Mouse (Mus musculus): ENCODE data around the gene Irak3. TPM values are rescaled to one million over a fixed set of nuclear protein-coding genes. Genes with fewer than 3 reads are reported as not detected.

Gene Irak3
- polyA plus RNA-seq, 1 experiment from 2014 or later: 0.96 TPM

DNA sequence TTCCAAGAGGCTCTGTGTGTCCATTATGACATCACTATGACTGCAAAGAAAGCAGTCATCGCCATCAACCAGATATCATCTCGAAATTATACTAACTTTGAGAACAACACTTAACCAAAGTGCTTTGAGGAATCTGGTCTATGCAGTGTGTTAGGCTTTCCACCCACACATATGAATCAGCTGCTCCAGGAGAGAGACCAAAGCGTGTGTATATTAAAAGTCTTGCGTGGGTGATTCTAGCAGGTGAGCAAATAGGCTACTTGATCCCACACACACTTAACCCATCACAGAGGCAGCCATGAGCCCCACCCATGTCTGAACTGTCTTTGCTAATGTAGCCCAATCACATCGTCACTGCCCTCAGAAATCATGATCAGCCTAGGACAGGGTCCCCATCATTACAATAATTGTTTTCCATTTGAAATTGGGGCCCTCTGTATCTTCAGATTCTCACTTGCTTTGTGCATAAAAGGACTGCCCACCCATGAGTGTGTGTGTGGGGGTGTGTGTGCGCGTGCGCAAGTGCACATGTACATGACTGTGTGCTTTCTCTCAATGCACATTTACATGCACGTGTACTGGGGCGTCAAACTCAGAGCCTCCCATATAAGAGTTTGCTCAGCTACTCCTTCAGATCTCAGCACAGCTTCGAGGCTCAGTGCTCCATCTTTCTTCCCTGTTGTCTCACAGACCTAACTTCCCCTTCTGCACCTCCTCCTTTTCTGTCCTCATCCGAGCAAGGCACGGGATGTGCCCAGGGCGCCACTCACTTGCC is 4.7 kb downstream of the Irak3 start:
- WGBS: 82% methylated on average over 14 of the region's 14 CpGs
- no peak overlapping the region for H3K27ac ChIP-seq (replicated peaks)
- H3K4me1 ChIP-seq: peaks cover 11% of the 10 kb centered on the region
- no peak for DNase-seq (ENCODE audit: low spot score)
- peaks cover 42% of the 10 kb centered on the region for H3K27me3 ChIP-seq (replicated peaks; ENCODE audit: low read depth, poor library complexity, severe bottlenecking)
- H3K9me3 ChIP-seq: 0 out of 2 replicates have a peak, but pooled peaks cover 2% of the 10 kb centered on the region
- no peaks in the 10 kb centered on the region for H3K36me3 ChIP-seq (replicated peaks)
- no peak overlapping the region for H3K4me3 ChIP-seq

DNA sequence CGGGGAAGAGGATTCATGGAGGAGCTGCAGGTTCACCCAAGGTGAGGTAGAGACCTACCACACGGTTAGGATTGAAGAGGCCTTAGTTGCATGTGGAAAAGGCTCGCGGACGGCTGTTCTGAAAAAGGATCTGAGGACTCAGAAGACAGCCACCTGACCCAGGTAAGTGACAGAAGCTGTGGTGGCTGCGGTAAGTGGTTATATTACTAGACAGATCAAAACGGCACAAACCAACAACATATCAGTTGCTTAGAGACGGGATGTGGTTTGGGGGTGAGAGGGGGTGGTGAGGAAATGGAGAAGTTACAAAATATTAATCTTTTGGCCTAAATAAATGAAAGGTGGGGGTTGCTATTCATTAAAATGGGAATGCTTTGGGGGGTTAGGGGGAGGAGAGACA is 8.7 kb downstream of the Irak3 start:
- Histone ChIP-seq H3K4me1 (peaks cover 5% of the 10 kb centered on the region; the same call in 1 of the 2 replicates), H3K4me3 (no peak overlapping the region), H3K36me3 (replicated peaks) (no peaks in the 10 kb centered on the region), H3K27ac (replicated peaks) (no peak overlapping the region), H3K9me3 (no peaks in the 10 kb centered on the region), H3K27me3 (replicated peaks; ENCODE audit: low read depth, poor library complexity, severe bottlenecking) (peaks cover 4% of the 10 kb centered on the region; the same call in 1 of the 2 replicates)
- DNase-seq (ENCODE audit: low spot score): no peak
- WGBS: 93% methylated on average over 8 of the region's 8 CpGs

- H3K27me3 ChIP-seq (replicated peaks; ENCODE audit: low read depth, poor library complexity, severe bottlenecking): no peaks in the 10 kb centered on the region
- no peaks in the 10 kb centered on the region for H3K9me3 ChIP-seq
- 87% methylated on average over 4 of the region's 4 CpGs for WGBS
- no peaks in the 10 kb centered on the region for H3K36me3 ChIP-seq (replicated peaks)
- H3K4me3 ChIP-seq: no peak overlapping the region
- no peak overlapping the region for H3K27ac ChIP-seq (replicated peaks)
- peaks cover 5% of the 10 kb centered on the region; the same call in 1 of the 2 replicates for H3K4me1 ChIP-seq
- no peak for DNase-seq (ENCODE audit: low spot score)
These were observed 9.7 kb downstream of the Irak3 start for GRCm38 (mm10) chr10:120192278-120192677.

GRCm38 (mm10) chr10:120191165-120191564 is 10.8 kb downstream of the Irak3 start:
- Histone ChIP-seq H3K9me3 (no peaks in the 10 kb centered on the region), H3K36me3 (replicated peaks) (no peaks in the 10 kb centered on the region), H3K27ac (replicated peaks) (no peak overlapping the region), H3K4me1 (peaks cover 5% of the 10 kb centered on the region; the same call in 1 of the 2 replicates), H3K27me3 (replicated peaks; ENCODE audit: low read depth, poor library complexity, severe bottlenecking) (no peaks in the 10 kb centered on the region), H3K4me3 (no peak overlapping the region)
- DNase-seq (ENCODE audit: low spot score): no peak
- 87% methylated on average over 6 of the region's 6 CpGs for WGBS

DNA sequence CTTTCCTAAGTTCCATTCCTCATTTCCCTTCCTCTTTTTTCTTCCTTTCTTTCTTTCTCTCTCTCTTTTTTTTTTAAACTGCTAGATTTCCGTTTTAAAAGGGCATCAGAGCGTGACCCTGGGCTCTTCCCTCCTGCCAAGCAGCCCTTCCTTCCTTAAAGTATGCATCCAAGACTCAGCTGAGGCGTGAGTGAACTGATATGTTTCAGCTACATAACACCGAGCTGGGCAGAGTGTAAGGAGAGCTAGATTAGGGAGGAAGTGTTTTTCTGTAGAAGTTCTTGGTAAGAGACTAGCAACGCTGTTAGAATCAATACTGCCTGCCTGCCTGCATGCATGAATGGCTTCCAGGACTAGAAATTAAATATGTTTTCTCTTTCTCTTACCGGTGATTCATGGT is 12.1 kb downstream of the Irak3 start:
- 36% methylated on average over 6 of the region's 6 CpGs for WGBS
- Histone ChIP-seq H3K4me1 (peaks cover 5% of the 10 kb centered on the region; the same call in 1 of the 2 replicates), H3K4me3 (no peak overlapping the region), H3K27ac (replicated peaks) (no peak overlapping the region), H3K9me3 (no peaks in the 10 kb centered on the region), H3K27me3 (replicated peaks; ENCODE audit: low read depth, poor library complexity, severe bottlenecking) (no peaks in the 10 kb centered on the region), H3K36me3 (replicated peaks) (no peaks in the 10 kb centered on the region)
- no peak for DNase-seq (ENCODE audit: low spot score)

DNA sequence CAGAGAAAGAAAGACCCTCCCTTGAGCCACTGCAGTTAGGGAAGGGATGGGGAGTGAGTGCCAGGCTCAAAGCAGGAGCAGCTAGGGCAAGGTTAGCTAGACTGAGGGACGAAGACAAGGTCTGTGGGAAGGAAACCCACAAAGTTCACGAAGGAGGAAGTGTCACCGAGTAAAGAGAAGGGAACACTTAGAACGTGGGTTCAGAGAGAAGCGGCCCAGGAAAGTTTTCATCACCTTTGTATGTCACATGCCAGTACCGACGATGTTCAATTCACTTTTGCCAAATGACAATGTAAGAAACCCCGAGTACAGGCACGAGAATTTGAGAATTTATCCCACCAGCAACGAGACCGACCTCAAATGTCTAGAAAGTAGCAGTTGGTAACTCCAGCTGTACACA is 12.7 kb downstream of the Irak3 start:
- 69% methylated on average over 11 of the region's 11 CpGs for WGBS
- DNase-seq (ENCODE audit: low spot score): no peak
- H3K27me3 ChIP-seq (replicated peaks; ENCODE audit: low read depth, poor library complexity, severe bottlenecking): no peaks in the 10 kb centered on the region
- H3K9me3 ChIP-seq: no peaks in the 10 kb centered on the region
- no peak overlapping the region for H3K4me3 ChIP-seq
- peaks cover 5% of the 10 kb centered on the region; the same call in 1 of the 2 replicates for H3K4me1 ChIP-seq
- no peak overlapping the region for H3K27ac ChIP-seq (replicated peaks)
- no peaks in the 10 kb centered on the region for H3K36me3 ChIP-seq (replicated peaks)

GRCm38 (mm10) chr10:120188513-120188912 is 13.4 kb downstream of the Irak3 start:
- no peak overlapping the region for H3K27ac ChIP-seq (replicated peaks)
- no peak overlapping the region for H3K4me3 ChIP-seq
- DNase-seq (ENCODE audit: low spot score): no peak
- WGBS: 81% methylated on average over 2 of the region's 2 CpGs
- H3K9me3 ChIP-seq: no peaks in the 10 kb centered on the region
- peaks cover 5% of the 10 kb centered on the region; the same call in 1 of the 2 replicates for H3K4me1 ChIP-seq
- no peaks in the 10 kb centered on the region for H3K36me3 ChIP-seq (replicated peaks)
- no peaks in the 10 kb centered on the region for H3K27me3 ChIP-seq (replicated peaks; ENCODE audit: low read depth, poor library complexity, severe bottlenecking)

- Histone ChIP-seq H3K27me3 (replicated peaks; ENCODE audit: low read depth, poor library complexity, severe bottlenecking) (no peaks in the 10 kb centered on the region), H3K36me3 (replicated peaks) (no peaks in the 10 kb centered on the region), H3K27ac (replicated peaks) (no peak overlapping the region), H3K4me3 (no peak overlapping the region), H3K9me3 (no peaks in the 10 kb centered on the region), H3K4me1 (no peaks in the 10 kb centered on the region)
- no peak for DNase-seq (ENCODE audit: low spot score)
- 86% methylated on average over 2 of the region's 2 CpGs for WGBS
These were observed 18.6 kb downstream of the Irak3 start for GRCm38 (mm10) chr10:120183342-120183741.

GRCm38 (mm10) chr10:120182887-120183286 is 19.0 kb downstream of the Irak3 start:
- no peak overlapping the region for H3K4me3 ChIP-seq
- WGBS: 91% methylated on average over 1 of the region's 1 CpGs
- no peak overlapping the region for H3K27ac ChIP-seq (replicated peaks)
- DNase-seq (ENCODE audit: low spot score): no peak
- H3K36me3 ChIP-seq (replicated peaks): no peaks in the 10 kb centered on the region
- H3K27me3 ChIP-seq (replicated peaks; ENCODE audit: low read depth, poor library complexity, severe bottlenecking): no peaks in the 10 kb centered on the region
- no peaks in the 10 kb centered on the region for H3K4me1 ChIP-seq
- H3K9me3 ChIP-seq: no peaks in the 10 kb centered on the region

DNA sequence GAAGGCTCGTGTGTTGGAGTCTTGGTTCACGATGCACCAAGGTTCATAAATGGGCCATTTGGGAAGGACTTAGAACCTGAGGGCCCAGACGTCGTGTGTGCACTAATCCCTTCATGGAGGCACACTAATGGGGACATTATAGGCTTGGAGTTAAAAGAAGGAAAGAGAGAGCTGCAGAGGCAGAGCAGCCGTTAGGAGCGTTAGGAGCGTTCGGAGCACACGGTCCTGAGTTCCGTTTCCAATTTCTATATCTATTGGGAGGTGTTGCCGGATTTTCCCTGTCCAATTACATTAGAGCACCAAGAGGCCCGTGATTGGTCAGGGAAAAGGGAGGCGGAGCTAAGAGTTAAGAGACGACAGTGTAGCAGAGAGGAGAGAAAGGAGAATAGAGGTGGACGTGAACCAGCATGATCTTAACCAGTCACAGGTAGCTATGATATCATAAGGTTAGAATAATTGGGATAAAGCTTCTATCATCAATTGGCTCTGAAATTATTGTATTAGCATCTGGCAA is 27.7 kb downstream of the Irak3 start:
- Histone ChIP-seq H3K27me3 (replicated peaks; ENCODE audit: low read depth, poor library complexity, severe bottlenecking) (no peaks in the 10 kb centered on the region), H3K4me3 (no peak overlapping the region), H3K36me3 (replicated peaks) (no peaks in the 10 kb centered on the region), H3K9me3 (0 out of 2 replicates have a peak, but pooled peaks cover 3% of the 10 kb centered on the region), H3K27ac (replicated peaks) (no peak overlapping the region), H3K4me1 (no peaks in the 10 kb centered on the region)
- DNase-seq (ENCODE audit: low spot score): no peak
- WGBS: 89% methylated on average over 15 of the region's 15 CpGs

DNA sequence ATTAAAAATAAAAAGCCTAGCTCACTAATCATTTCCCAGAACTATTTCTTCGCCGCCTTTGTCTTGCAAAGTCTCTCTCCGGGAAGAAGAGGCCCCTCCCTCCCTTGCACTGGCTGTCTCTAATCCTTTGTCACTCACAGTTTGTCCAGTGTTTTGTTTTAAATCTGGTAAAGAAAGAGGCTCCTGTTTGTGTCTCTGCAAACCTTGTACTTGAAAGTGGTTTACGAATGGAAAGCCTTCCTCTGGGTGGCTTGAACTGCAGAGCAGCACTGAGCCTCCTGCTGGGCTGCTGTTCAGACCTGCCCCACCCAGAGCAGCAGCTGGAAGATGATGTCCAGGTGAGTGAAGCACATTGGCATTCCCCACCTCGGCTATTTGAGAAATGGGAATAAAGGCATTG is 30.6 kb downstream of the Irak3 start:
- Histone ChIP-seq H3K4me1 (0 out of 2 replicates have a peak, but pooled peaks cover 3% of the 10 kb centered on the region), H3K4me3 (no peak overlapping the region), H3K27ac (replicated peaks) (no peak overlapping the region), H3K27me3 (replicated peaks; ENCODE audit: low read depth, poor library complexity, severe bottlenecking) (no peaks in the 10 kb centered on the region), H3K9me3 (0 out of 2 replicates have a peak, but pooled peaks cover 3% of the 10 kb centered on the region), H3K36me3 (replicated peaks) (no peaks in the 10 kb centered on the region)
- WGBS: 38% methylated on average over 5 of the region's 5 CpGs
- DNase-seq (ENCODE audit: low spot score): no peak

DNA sequence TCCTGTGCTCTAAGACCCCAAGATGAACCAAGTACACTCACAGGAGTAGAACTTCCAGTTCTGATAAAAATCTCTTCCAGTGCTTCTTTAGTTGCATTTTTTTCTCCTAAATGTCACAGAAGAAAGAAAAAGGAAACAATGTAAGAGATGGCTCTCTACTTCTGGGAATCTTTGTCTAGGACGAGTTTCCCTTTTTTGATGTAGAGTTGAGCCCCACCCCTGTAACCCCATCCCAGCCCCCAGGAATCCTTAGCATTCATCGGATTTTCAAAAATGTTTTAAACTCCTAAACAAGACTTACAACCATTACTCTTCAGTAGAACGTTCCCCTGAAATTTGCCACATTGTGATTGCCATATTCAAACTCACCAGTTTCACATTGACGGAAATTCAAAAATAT is 31.7 kb downstream of the Irak3 start:
- Histone ChIP-seq H3K36me3 (replicated peaks) (no peaks in the 10 kb centered on the region), H3K4me1 (0 out of 2 replicates have a peak, but pooled peaks cover 3% of the 10 kb centered on the region), H3K27ac (replicated peaks) (no peak overlapping the region), H3K27me3 (replicated peaks; ENCODE audit: low read depth, poor library complexity, severe bottlenecking) (no peaks in the 10 kb centered on the region), H3K4me3 (no peak overlapping the region), H3K9me3 (0 out of 2 replicates have a peak, but pooled peaks cover 3% of the 10 kb centered on the region)
- no peak for DNase-seq (ENCODE audit: low spot score)
- 76% methylated on average over 4 of the region's 4 CpGs for WGBS

DNA sequence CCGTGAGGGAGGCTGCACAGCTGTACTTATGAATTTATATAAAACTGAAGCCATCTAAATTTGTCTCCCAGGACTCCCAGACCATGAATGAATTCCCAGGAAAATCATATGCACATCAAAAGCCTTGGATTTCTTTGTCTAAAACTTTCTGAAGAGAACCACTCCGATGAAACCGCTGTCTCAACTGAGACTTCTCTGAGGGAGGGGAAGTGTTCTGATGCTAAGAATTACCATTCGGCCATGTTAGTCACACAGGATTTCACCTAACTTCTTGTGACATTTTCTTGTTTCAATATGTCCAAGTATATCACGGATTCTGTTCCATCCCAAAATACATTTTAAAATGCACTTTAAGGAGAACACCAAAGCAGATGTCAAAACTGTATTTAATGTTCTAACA is 32.1 kb downstream of the Irak3 start:
- WGBS: 87% methylated on average over 5 of the region's 5 CpGs
- H3K36me3 ChIP-seq (replicated peaks): no peaks in the 10 kb centered on the region
- DNase-seq (ENCODE audit: low spot score): no peak
- no peak overlapping the region for H3K4me3 ChIP-seq
- no peaks in the 10 kb centered on the region for H3K27me3 ChIP-seq (replicated peaks; ENCODE audit: low read depth, poor library complexity, severe bottlenecking)
- H3K4me1 ChIP-seq: 0 out of 2 replicates have a peak, but pooled peaks cover 3% of the 10 kb centered on the region
- H3K9me3 ChIP-seq: 0 out of 2 replicates have a peak, but pooled peaks cover 3% of the 10 kb centered on the region
- H3K27ac ChIP-seq (replicated peaks): no peak overlapping the region
